Mouse (Mus musculus): Measurements from ENCODE around the gene Asic5. TPM values are rescaled to one million over a fixed set of nuclear protein-coding genes. Genes with fewer than 3 reads are reported as not detected.

The Asic5 gene
- polyA plus RNA-seq, 1 experiment from 2014 or later = not detected

DNA sequence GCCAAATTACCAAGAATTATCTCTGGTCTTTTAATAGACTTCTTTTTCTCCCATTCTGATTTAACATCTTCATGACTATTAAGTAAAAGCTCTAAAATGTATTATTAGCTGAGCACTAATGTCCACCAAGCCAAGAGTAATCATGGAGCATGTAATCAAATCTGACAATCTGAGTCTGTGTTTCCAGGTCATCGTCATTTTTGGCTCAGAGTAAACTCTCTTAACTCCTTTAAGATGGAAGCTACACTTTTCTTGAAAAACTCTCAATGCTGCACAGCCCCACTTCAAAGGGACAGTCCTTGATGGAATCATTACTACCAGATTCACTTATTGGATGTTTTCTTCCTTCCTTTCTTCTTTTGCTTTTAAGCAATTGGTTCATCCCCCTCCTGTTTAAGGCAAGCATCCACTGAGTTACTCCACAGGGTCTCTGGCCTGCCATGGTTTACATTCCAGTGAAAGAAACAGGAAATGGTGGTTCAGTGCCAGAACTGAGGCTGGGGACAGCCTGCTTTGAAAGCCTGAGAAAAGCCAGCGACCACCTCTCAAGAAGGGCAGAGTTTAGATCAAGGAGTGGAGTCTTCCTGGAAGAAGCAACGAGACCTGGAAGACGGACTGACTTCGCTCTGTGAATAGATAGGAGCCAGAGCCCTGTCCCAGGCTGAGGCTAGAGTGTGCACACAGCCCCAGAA is 72.3 kb downstream of the Asic5 start:
- Histone ChIP-seq H3K9me3 (no peaks in the 10 kb centered on the region), H3K27ac (replicated peaks) (peak overlapping the region; percentile 69), H3K27me3 (replicated peaks; ENCODE audit: low read depth, poor library complexity, severe bottlenecking) (no peaks in the 10 kb centered on the region), H3K4me3 (no peak overlapping the region), H3K36me3 (replicated peaks) (no peaks in the 10 kb centered on the region), H3K4me1 (peaks cover 27% of the 10 kb centered on the region)
- WGBS = 60% methylated on average over 5 of the region's 5 CpGs
- DNase-seq (ENCODE audit: low spot score) = peak; percentile 17

DNA sequence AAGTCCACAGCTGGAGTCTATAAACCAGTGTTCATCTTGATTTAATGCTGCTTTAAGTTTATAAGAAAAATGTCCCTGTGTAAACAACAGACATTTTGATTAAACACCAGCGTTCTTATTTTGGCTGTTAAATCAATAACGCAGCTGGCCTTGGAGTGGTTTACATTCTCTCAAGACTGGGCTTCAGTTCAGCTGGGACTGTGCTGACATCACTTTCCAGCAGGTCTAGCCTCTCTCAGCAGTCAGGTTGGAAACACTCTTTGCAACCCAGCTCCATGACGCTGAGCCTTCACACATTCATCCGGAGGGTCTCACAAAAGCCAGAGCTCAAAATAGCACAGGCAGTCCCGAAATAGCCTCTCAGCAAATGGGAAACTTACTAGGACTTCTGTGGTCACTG is 75.1 kb downstream of the Asic5 start:
- H3K4me3 ChIP-seq = no peak overlapping the region
- no peaks in the 10 kb centered on the region for H3K27me3 ChIP-seq (replicated peaks; ENCODE audit: low read depth, poor library complexity, severe bottlenecking)
- DNase-seq (ENCODE audit: low spot score) = no peak
- no peaks in the 10 kb centered on the region for H3K9me3 ChIP-seq
- H3K4me1 ChIP-seq = peaks cover 12% of the 10 kb centered on the region
- H3K27ac ChIP-seq (replicated peaks) = no peak overlapping the region
- WGBS = 68% methylated on average over 5 of the region's 5 CpGs
- H3K36me3 ChIP-seq (replicated peaks) = no peaks in the 10 kb centered on the region

DNA sequence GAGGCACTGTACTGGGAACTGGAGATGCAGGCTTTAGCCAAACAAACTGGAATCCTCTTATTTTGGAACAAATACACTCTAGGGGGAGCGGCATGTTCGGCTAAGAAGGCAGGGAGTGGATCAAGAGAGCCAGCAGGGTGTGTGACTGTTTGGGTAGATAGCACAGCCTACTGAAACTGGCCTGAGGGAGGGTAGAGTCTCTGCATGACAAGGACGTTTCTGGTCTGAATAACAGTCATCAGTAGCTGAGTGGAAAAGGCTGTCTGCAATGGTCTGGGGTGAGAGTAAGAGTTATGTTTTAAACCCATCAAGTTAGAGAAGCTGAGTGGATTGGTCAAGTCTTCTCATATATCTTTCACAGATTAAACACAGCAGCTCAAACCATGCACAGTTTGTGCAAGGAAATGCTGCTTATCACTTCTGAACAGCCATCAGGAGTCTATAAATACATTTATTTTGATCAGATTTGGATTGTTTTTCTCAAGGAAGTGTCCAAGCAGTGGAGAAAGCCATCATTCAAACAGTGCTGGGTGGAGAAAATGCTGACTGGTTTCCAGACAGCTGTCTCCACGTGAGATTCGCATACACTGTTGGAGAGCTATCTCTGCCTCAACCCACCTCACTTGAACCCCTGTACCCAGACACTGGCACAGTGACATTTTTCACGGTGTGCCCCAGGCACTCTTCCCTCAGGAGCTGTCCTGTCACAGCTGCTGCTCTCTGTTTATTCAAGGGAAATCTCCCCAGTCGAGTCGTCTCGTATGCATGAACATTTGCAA is 79.5 kb downstream of the Asic5 start:
- H3K4me3 ChIP-seq = no peak overlapping the region
- whole genome bisulfite sequencing = 46% methylated on average over 9 of the region's 9 CpGs
- peaks cover 5% of the 10 kb centered on the region; the same call in 1 of the 2 replicates for H3K4me1 ChIP-seq
- H3K9me3 ChIP-seq = no peaks in the 10 kb centered on the region
- H3K27me3 ChIP-seq (replicated peaks; ENCODE audit: low read depth, poor library complexity, severe bottlenecking) = no peaks in the 10 kb centered on the region
- H3K27ac ChIP-seq (replicated peaks) = no peak overlapping the region
- H3K36me3 ChIP-seq (replicated peaks) = no peaks in the 10 kb centered on the region
- no peak for DNase-seq (ENCODE audit: low spot score)

DNA sequence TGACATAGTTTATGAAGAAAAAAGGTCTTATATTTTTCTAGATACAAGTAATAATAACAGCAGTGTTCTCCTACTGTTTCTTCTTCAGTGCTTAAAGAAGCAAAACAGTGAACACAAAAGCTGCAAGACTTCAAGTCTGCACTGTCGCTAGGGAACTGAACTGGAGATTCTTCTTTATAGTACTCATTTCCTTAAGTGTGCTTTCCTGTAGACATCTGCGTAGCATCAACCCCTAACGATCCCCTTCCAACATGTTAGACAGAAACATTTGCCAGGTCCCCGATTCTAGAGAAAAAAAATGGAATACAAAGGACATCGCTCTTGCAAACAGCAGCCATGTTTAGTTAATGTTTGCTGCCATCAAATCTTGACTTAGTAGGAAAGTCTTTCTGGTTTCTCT is 85.7 kb downstream of the Asic5 start:
- peaks cover 6% of the 10 kb centered on the region for H3K27me3 ChIP-seq (replicated peaks; ENCODE audit: low read depth, poor library complexity, severe bottlenecking)
- WGBS = 81% methylated on average over 5 of the region's 5 CpGs
- no peak overlapping the region for H3K27ac ChIP-seq (replicated peaks)
- no peaks in the 10 kb centered on the region for H3K9me3 ChIP-seq
- no peak overlapping the region for H3K4me3 ChIP-seq
- DNase-seq (ENCODE audit: low spot score) = no peak
- H3K36me3 ChIP-seq (replicated peaks) = no peaks in the 10 kb centered on the region
- peaks cover 5% of the 10 kb centered on the region; the same call in 1 of the 2 replicates for H3K4me1 ChIP-seq

Other genes starting within 250 kb of the Asic5 start
- gene Ctso, start 49.7 kb upstream of the Asic5 start, polyA plus RNA-seq (2016; fragmentation: Nextera tagmentation; extraction: Ambion mirVana) = 3.2 and 5.3 TPM in 2 replicates
- 0.04 TPM in 1 of 2 replicates, not detected in the other for gene Tdo2, start 6.1 kb upstream of the Asic5 start, polyA plus RNA-seq (2016; fragmentation: Nextera tagmentation; extraction: Ambion mirVana)
- 3.2 and 3.5 TPM in 2 replicates for gene Gucy1b1, start 92.4 kb downstream of the Asic5 start, polyA plus RNA-seq (2016; fragmentation: Nextera tagmentation; extraction: Ambion mirVana)
- 2.1 and 2.3 TPM in 2 replicates for gene Gucy1a1, start 163.5 kb downstream of the Asic5 start, polyA plus RNA-seq (2016; fragmentation: Nextera tagmentation; extraction: Ambion mirVana)

Measured in embryonic facial prominence, embryonic 10.5 days (tissue).